ENCODE assay signal across 9 mouse cellular contexts in genomic region chr7:3389444-3390412, GRCm38 (mm10). TPM values are rescaled to one million over a fixed set of nuclear protein-coding genes. Genes with fewer than 3 reads are reported as not detected.
DNase-seq lines count a peak whose midpoint lies in the region; ATAC-seq and TF ChIP-seq lines count a peak whose summit lies in the region.
"Had no signal": no experiment of that assay in that cellular context is flagged by ENCODE, and none has a peak within 500 bp of the region (broad histone marks: within the 10 kb centered on the region; RNA-seq: fewer than 3 reads in every experiment).

No protein-coding gene starts in this region.

- TF ChIP-seq EP300 in heart, postnatal 0 days (IDR thresholded peaks at IDR 0.05; ENCODE audit: low read depth): no peak

- 3% methylated on average over 16 of the region's 17 CpGs for WGBS in heart, postnatal 0 days
- under 1% methylated on average over 14 of the region's 17 CpGs for WGBS in lung, embryonic 15.5 days

- no peak overlapping the region for H3K27ac ChIP-seq in heart, postnatal 0 days (ENCODE audit: low read depth)
- H3K27ac ChIP-seq in lung, embryonic 15.5 days: no peak overlapping the region
- H3K27ac ChIP-seq: liver, embryonic 15.5 days had no signal

- no peaks in the 10 kb centered on the region for H3K9me3 ChIP-seq in heart, postnatal 0 days (replicated peaks; ENCODE audit: control insufficient read depth, low read length)
- H3K9me3 ChIP-seq in lung, embryonic 15.5 days: no peaks in the 10 kb centered on the region
- H3K9me3 ChIP-seq: liver, embryonic 15.5 days had no signal

- no peak overlapping the region for H3K9ac ChIP-seq in heart, postnatal 0 days (replicated peaks; ENCODE audit: low read depth, low read length)
- H3K9ac ChIP-seq in lung, embryonic 15.5 days: no peak overlapping the region
- H3K9ac ChIP-seq: liver, embryonic 15.5 days had no signal

- peak; percentile 44 for DNase-seq in thymus, postnatal 14 days
- DNase-seq in thymus, postnatal 10 days (ENCODE audit: low spot score in 2 of 2): no peak
- DNase-seq in embryo, embryonic 9.5 days (ENCODE audit: extremely low spot score): peak; percentile 54
- no peak for DNase-seq in heart, postnatal 0 days (ENCODE audit: low spot score)
- DNase-seq in kidney, postnatal 14 days: peak; percentile 75
- peak; percentile 85 to 86 for DNase-seq in right cerebral cortex, adult 2 months (ENCODE audit: low spot score in 2 of 2)
- no peak for DNase-seq in T-cell, adult 2 months (ENCODE audit: low spot score)

- H3K27me3 ChIP-seq in heart, postnatal 0 days (ENCODE audit: control insufficient read depth, insufficient read depth, low read length): no peaks in the 10 kb centered on the region
- H3K27me3 ChIP-seq in lung, embryonic 15.5 days: no peaks in the 10 kb centered on the region

- no peaks in the 10 kb centered on the region for H3K36me3 ChIP-seq in heart, postnatal 0 days (replicated peaks; ENCODE audit: control insufficient read depth, insufficient read depth, low read length)
- no peaks in the 10 kb centered on the region for H3K36me3 ChIP-seq in lung, embryonic 15.5 days
- H3K36me3 ChIP-seq: liver, embryonic 15.5 days had no signal

- H3K4me3 ChIP-seq in heart, postnatal 0 days (ENCODE audit: low read depth, low read length): no peak overlapping the region
- H3K4me3 ChIP-seq in lung, embryonic 15.5 days: peak overlapping the region; percentile 36
- H3K4me3 ChIP-seq: liver, embryonic 15.5 days had no signal

- H3K4me1 ChIP-seq in heart, postnatal 0 days (ENCODE audit: control insufficient read depth, insufficient read depth): no peaks in the 10 kb centered on the region
- H3K4me1 ChIP-seq in lung, embryonic 15.5 days: peaks cover 12% of the 10 kb centered on the region; the same call in 1 of the 2 replicates
- H3K4me1 ChIP-seq: liver, embryonic 15.5 days had no signal

- peak overlapping the region; percentile 40 for H3K4me2 ChIP-seq in heart, postnatal 0 days (ENCODE audit: low read depth, low read length)
- peak overlapping the region; percentile 57 for H3K4me2 ChIP-seq in lung, embryonic 15.5 days
- H3K4me2 ChIP-seq: liver, embryonic 15.5 days had no signal

- no peak for TF ChIP-seq CTCF in heart, postnatal 0 days (IDR thresholded peaks at IDR 0.05; ENCODE audit: low read depth)

- no peak for ATAC-seq in heart, postnatal 0 days (ENCODE audit: insufficient read depth, low read depth)
- peak; percentile 56; the same call in 1 of the 2 replicates for ATAC-seq in lung, embryonic 15.5 days (ENCODE audit: borderline replicate concordance, extremely low read depth, low FRiP score, low TSS enrichment)

RNA-seq across cellular contexts. Expression of gene Cacng8, which starts 0.8 kb away (rescaled TPM):
- total RNA-seq in heart, postnatal 0 days (2014; rRNA removed; ENCODE audit: low replicate concordance): not detected in 2 replicates
- not detected in 2 replicates for polyA plus RNA-seq in heart, postnatal 0 days (2015; fragmentation: Nextera tagmentation; extraction: Ambion mirVana)
- 2.2 and 2.4 TPM in 2 replicates for polyA plus RNA-seq in lung, embryonic 15.5 days (2015; fragmentation: Nextera tagmentation; extraction: Ambion mirVana)
- polyA plus RNA-seq: liver, embryonic 15.5 days had no signal

RNA-seq across cellular contexts. Expression of gene Cacng6, which starts 34.3 kb away (rescaled TPM):
- 12.0 and 21.3 TPM in 2 replicates for total RNA-seq in heart, postnatal 0 days (2014; rRNA removed; ENCODE audit: low replicate concordance)
- 20.4 and 20.9 TPM in 2 replicates for polyA plus RNA-seq in heart, postnatal 0 days (2015; fragmentation: Nextera tagmentation; extraction: Ambion mirVana)
- 0.30 TPM in 1 of 2 replicates, not detected in the other for polyA plus RNA-seq in lung, embryonic 15.5 days (2015; fragmentation: Nextera tagmentation; extraction: Ambion mirVana)

RNA-seq across cellular contexts. Expression of gene Cacng7, which starts 57.0 kb away (rescaled TPM):
- 4.0 and 6.3 TPM in 2 replicates for total RNA-seq in heart, postnatal 0 days (2014; rRNA removed; ENCODE audit: low replicate concordance)
- 0.15 and 0.29 TPM in 2 replicates for polyA plus RNA-seq in heart, postnatal 0 days (2015; fragmentation: Nextera tagmentation; extraction: Ambion mirVana)
- polyA plus RNA-seq in lung, embryonic 15.5 days (2015; fragmentation: Nextera tagmentation; extraction: Ambion mirVana): 0.48 and 0.49 TPM in 2 replicates

Comparison
In these comparisons a context has a peak if more than half of its experiments do, and no peak if none do; other contexts are left out.
1. DNase-seq: peak in thymus, postnatal 14 days (single experiment), embryo, embryonic 9.5 days (single experiment), kidney, postnatal 14 days (single experiment) and right cerebral cortex, adult 2 months (2 of 2); none in thymus, postnatal 10 days (0 of 2), heart, postnatal 0 days (single experiment) and T-cell, adult 2 months (single experiment).
2. RNA of gene Cacng6, which starts 34.3 kb away (polyA plus RNA-seq): 20.4 to 20.9 TPM in heart, postnatal 0 days; 0.30 TPM in lung, embryonic 15.5 days; every median in the first group is over 10 times any median in the second.